Comparison of ENCODE assay signal across 10 mouse cellular contexts in the genomic region with DNA sequence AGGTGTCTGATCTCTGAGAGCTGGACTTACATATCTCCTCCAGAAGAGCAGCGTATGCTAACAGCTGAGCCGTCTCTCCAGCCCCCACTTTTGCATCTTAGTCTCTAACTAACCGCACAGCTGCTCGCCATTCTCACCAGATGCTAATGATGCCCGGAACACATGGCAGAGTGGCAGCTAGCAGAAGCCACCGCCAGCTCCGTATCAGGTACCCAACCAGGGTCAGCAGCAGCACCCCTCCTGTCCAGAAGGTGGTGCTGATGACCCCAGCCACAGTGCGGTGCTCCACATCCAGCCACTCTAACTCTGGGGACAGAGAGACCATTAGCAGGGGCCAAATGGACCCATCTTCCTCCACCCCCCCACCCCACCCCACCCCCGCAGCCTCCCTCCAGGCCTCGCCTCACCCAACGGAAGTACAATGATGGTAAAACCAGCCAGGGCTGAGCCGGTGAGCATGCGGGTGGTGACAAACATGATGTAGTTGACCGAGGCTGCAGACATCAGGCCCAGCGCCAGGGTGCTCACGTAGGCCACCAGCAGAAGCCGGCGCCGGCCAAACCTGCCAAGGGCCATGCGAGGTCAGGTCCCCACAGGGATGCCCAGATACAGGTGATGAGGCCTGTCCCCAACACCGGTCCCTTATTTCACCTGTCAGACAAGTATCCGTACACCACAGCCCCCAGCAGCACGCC. TPM values are rescaled to one million over a fixed set of nuclear protein-coding genes. Genes with fewer than 3 reads are reported as not detected.
DNase-seq lines count a peak whose midpoint lies in the region; ATAC-seq and TF ChIP-seq lines count a peak whose summit lies in the region.
"Had no signal": no experiment of that assay in that cellular context is flagged by ENCODE, and none has a peak within 500 bp of the region (broad histone marks: within the 10 kb centered on the region; RNA-seq: fewer than 3 reads in every experiment).

No protein-coding gene starts in this region.

- no peak; the same call in none of the 2 replicates for TF ChIP-seq RAD21 in MEL (IDR thresholded peaks at IDR 0.05; ENCODE audit: low read depth, low read length)

- no peaks in the 10 kb centered on the region for H3K9me3 ChIP-seq in MEL (replicated peaks; ENCODE audit: insufficient read depth, low read length)
- H3K9me3 ChIP-seq in embryonic facial prominence, embryonic 12.5 days: no peaks in the 10 kb centered on the region
- H3K9me3 ChIP-seq in hindbrain, embryonic 15.5 days: no peaks in the 10 kb centered on the region
- H3K9me3 ChIP-seq: lung, embryonic 15.5 days had no signal

- no peaks in the 10 kb centered on the region for H3K4me1 ChIP-seq in MEL (ENCODE audit: control insufficient read depth in 1 of 2, insufficient read depth in 2 of 2, low read length in 2 of 2)
- H3K4me1 ChIP-seq in embryonic facial prominence, embryonic 12.5 days: 0 out of 2 replicates have a peak, but pooled peaks cover 11% of the 10 kb centered on the region
- peaks cover 12% of the 10 kb centered on the region; the same call in 1 of the 2 replicates for H3K4me1 ChIP-seq in hindbrain, embryonic 15.5 days (replicated peaks)

- no peak for TF ChIP-seq POLR2A in MEL (IDR thresholded peaks at IDR 0.05; ENCODE audit: control insufficient read depth in 1 of 2, insufficient read depth in 1 of 2, low read depth in 1 of 2, low read length in 2 of 2, poor library complexity in 1 of 2)

- TF ChIP-seq CTCF in left cerebral cortex, adult 2 months (IDR thresholded peaks at IDR 0.05): peak; percentile 54
- TF ChIP-seq CTCF in MEL (IDR thresholded peaks at IDR 0.05 in 2 of 3, conservative IDR thresholded peaks at IDR 0.05 in 1 of 3; ENCODE audit: control insufficient read depth in 1 of 3, insufficient read depth in 1 of 3, low read depth in 2 of 3, low read length in 3 of 3, poor library complexity in 1 of 3, severe bottlenecking in 1 of 3): peak in 2 of 3 experiments; percentile 35 to 48; a peak in 4 of 6 replicates

- intact Hi-C loops in left cerebral cortex, adult 2 months (cut with DNase I): no loop called here
- intact Hi-C loops in left cerebral cortex, postnatal 36 days (cut with DNase I): no loop called here

- H3K9ac ChIP-seq in MEL (ENCODE audit: control insufficient read depth, low read depth, low read length, poor library complexity, severe bottlenecking): no peak overlapping the region
- H3K9ac ChIP-seq in embryonic facial prominence, embryonic 12.5 days: no peak overlapping the region
- H3K9ac ChIP-seq in hindbrain, embryonic 15.5 days: no peak overlapping the region
- H3K9ac ChIP-seq: lung, embryonic 15.5 days had no signal

- H3K27me3 ChIP-seq in MEL (ENCODE audit: control insufficient read depth in 1 of 2, insufficient read depth in 2 of 2, low read length in 2 of 2): no peaks in the 10 kb centered on the region
- H3K27me3 ChIP-seq in embryonic facial prominence, embryonic 12.5 days: peaks cover 17% of the 10 kb centered on the region
- H3K27me3 ChIP-seq in hindbrain, embryonic 15.5 days: 0 out of 2 replicates have a peak, but pooled peaks cover 9% of the 10 kb centered on the region

- 0 out of 2 replicates have a peak overlapping the region, but pooled peaks have one; percentile 17 for H3K4me2 ChIP-seq in embryonic facial prominence, embryonic 12.5 days (replicated peaks)
- peak overlapping the region; percentile 9; the same call in 1 of the 2 replicates for H3K4me2 ChIP-seq in hindbrain, embryonic 15.5 days
- H3K4me2 ChIP-seq: lung, embryonic 15.5 days had no signal

- no peak for DNase-seq in left cerebral cortex, adult 2 months (ENCODE audit: extremely low spot score in 1 of 2, low spot score in 2 of 2)
- DNase-seq in left cerebral cortex, postnatal 36 days (ENCODE audit: low spot score in 2 of 2): no peak
- DNase-seq in MEL (ENCODE audit: low read depth, low spot score): no peak
- DNase-seq in thymus, postnatal 25 days: peak; percentile 28
- DNase-seq in spleen, adult 12 weeks (ENCODE audit: low spot score): no peak

- TF ChIP-seq EP300 in MEL (IDR thresholded peaks at IDR 0.05; ENCODE audit: low read depth in 1 of 2, low read length in 2 of 2): no peak

- H3K79me2 ChIP-seq in MEL (ENCODE audit: control insufficient read depth, insufficient read depth, low read length, poor library complexity): no peaks in the 10 kb centered on the region

- no peak overlapping the region for H3K27ac ChIP-seq in left cerebral cortex, adult 2 months
- no peak overlapping the region for H3K27ac ChIP-seq in MEL (ENCODE audit: control insufficient read depth, low read depth, low read length)
- no peak overlapping the region for H3K27ac ChIP-seq in embryonic facial prominence, embryonic 12.5 days
- no peak overlapping the region for H3K27ac ChIP-seq in hindbrain, embryonic 15.5 days (replicated peaks)
- H3K27ac ChIP-seq: lung, embryonic 15.5 days had no signal

- peak; percentile 71; the same call in 1 of the 2 replicates for ATAC-seq in embryonic facial prominence, embryonic 12.5 days (ENCODE audit: insufficient number of reproducible peaks, insufficient read depth, low FRiP score, low TSS enrichment)
- peak; percentile 60 for ATAC-seq in hindbrain, embryonic 15.5 days (ENCODE audit: low FRiP score, low read depth)
- ATAC-seq in megakaryocyte-erythroid progenitor cell, adult 5-6 weeks (replicated peaks; ENCODE audit: low FRiP score, low TSS enrichment, poor library complexity, severe bottlenecking): 0 out of 2 replicates have a peak, but pooled peaks have one; percentile 62

- 29% methylated on average over 23 of the region's 23 CpGs for WGBS in embryonic facial prominence, embryonic 12.5 days
- WGBS in hindbrain, embryonic 15.5 days: 29% methylated on average over 23 of the region's 23 CpGs

- H3K36me3 ChIP-seq in MEL (ENCODE audit: control insufficient read depth in 1 of 2, insufficient read depth in 2 of 2, low read length in 2 of 2): no peaks in the 10 kb centered on the region
- no peaks in the 10 kb centered on the region for H3K36me3 ChIP-seq in embryonic facial prominence, embryonic 12.5 days
- H3K36me3 ChIP-seq in hindbrain, embryonic 15.5 days: no peaks in the 10 kb centered on the region
- H3K36me3 ChIP-seq: lung, embryonic 15.5 days had no signal

- no peak overlapping the region for H3K4me3 ChIP-seq in left cerebral cortex, adult 2 months
- H3K4me3 ChIP-seq in MEL (ENCODE audit: control insufficient read depth in 1 of 2, insufficient read depth in 1 of 2, low read depth in 2 of 2, low read length in 2 of 2): no peak overlapping the region
- no peak overlapping the region for H3K4me3 ChIP-seq in embryonic facial prominence, embryonic 12.5 days
- H3K4me3 ChIP-seq in hindbrain, embryonic 15.5 days: no peak overlapping the region
- H3K4me3 ChIP-seq: lung, embryonic 15.5 days had no signal

RNA-seq across cellular contexts. Expression of a gene that starts 1.4 kb away (rescaled TPM):
- under 1 TPM; 0.25 to 0.75 TPM for total RNA-seq in left cerebral cortex, adult 2 months (2021)
- under 1 TPM in 1 of 2 experiments, not detected in 1; 0.20 TPM for total RNA-seq in left cerebral cortex, postnatal 36 days (2021)
- not detected in 2 replicates for total RNA-seq in MEL (2012; rRNA removed)
- polyA plus RNA-seq in MEL (2012; ENCODE audit: insufficient read depth in 1 of 2, insufficient read length in 2 of 2, low read depth in 1 of 2, low replicate concordance in 2 of 2, missing spikeins in 1 of 2): not detected
- not detected in 2 replicates for polyA plus RNA-seq in embryonic facial prominence, embryonic 12.5 days (2016; fragmentation: Nextera tagmentation; extraction: Ambion mirVana)
- polyA plus RNA-seq in hindbrain, embryonic 15.5 days (2015; fragmentation: Nextera tagmentation; extraction: Ambion mirVana): 0.10 TPM in 1 of 2 replicates, not detected in the other
- total RNA-seq in megakaryocyte-erythroid progenitor cell, adult 5-6 weeks (2014; fragmentation: Nextera tagmentation): not detected in 2 replicates
- total RNA-seq in megakaryocyte-erythroid progenitor cell, adult 5-6 weeks (2017): not detected in 2 replicates
- total RNA-seq: adrenal gland, postnatal 36 days had no signal

RNA-seq across cellular contexts. Expression of a gene that starts 8.1 kb away (rescaled TPM):
- total RNA-seq in left cerebral cortex, adult 2 months (2021): 1 to 10 TPM; 5.2 to 5.8 TPM
- 1 to 10 TPM; 1.7 to 6.5 TPM for total RNA-seq in left cerebral cortex, postnatal 36 days (2021)
- total RNA-seq in MEL (2012; rRNA removed): not detected in 2 replicates
- polyA plus RNA-seq in MEL (2012; ENCODE audit: insufficient read depth in 1 of 2, insufficient read length in 2 of 2, low read depth in 1 of 2, low replicate concordance in 2 of 2, missing spikeins in 1 of 2): not detected
- 1.0 and 1.2 TPM in 2 replicates for polyA plus RNA-seq in embryonic facial prominence, embryonic 12.5 days (2016; fragmentation: Nextera tagmentation; extraction: Ambion mirVana)
- 2.8 and 3.0 TPM in 2 replicates for polyA plus RNA-seq in hindbrain, embryonic 15.5 days (2015; fragmentation: Nextera tagmentation; extraction: Ambion mirVana)
- not detected in 2 replicates for total RNA-seq in megakaryocyte-erythroid progenitor cell, adult 5-6 weeks (2014; fragmentation: Nextera tagmentation)
- not detected in 2 replicates for total RNA-seq in megakaryocyte-erythroid progenitor cell, adult 5-6 weeks (2017)

RNA-seq across cellular contexts. Expression of a gene that starts 50.7 kb away (rescaled TPM):
- 100 to 1,000 TPM; 136 to 148 TPM for total RNA-seq in left cerebral cortex, adult 2 months (2021)
- 100 to 1,000 TPM; 126 to 139 TPM for total RNA-seq in left cerebral cortex, postnatal 36 days (2021)
- not detected in 2 replicates for total RNA-seq in MEL (2012; rRNA removed)
- under 1 TPM in 1 of 2 experiments, not detected in 1; 0.08 TPM for polyA plus RNA-seq in MEL (2012; ENCODE audit: insufficient read depth in 1 of 2, insufficient read length in 2 of 2, low read depth in 1 of 2, low replicate concordance in 2 of 2, missing spikeins in 1 of 2)
- polyA plus RNA-seq in embryonic facial prominence, embryonic 12.5 days (2016; fragmentation: Nextera tagmentation; extraction: Ambion mirVana): 0.88 and 1.3 TPM in 2 replicates
- 8.6 and 8.9 TPM in 2 replicates for polyA plus RNA-seq in hindbrain, embryonic 15.5 days (2015; fragmentation: Nextera tagmentation; extraction: Ambion mirVana)
- total RNA-seq in megakaryocyte-erythroid progenitor cell, adult 5-6 weeks (2014; fragmentation: Nextera tagmentation): 0.10 TPM in 1 of 2 replicates, not detected in the other
- total RNA-seq in megakaryocyte-erythroid progenitor cell, adult 5-6 weeks (2017): 0.14 TPM in 1 of 2 replicates, not detected in the other

RNA-seq across cellular contexts. Expression of a gene that starts 53.3 kb away (rescaled TPM):
- 10 to 100 TPM; 56.7 to 69.5 TPM for total RNA-seq in left cerebral cortex, adult 2 months (2021)
- total RNA-seq in left cerebral cortex, postnatal 36 days (2021): 10 to 100 TPM; 54.1 to 64.3 TPM
- total RNA-seq in MEL (2012; rRNA removed): 7.9 and 8.1 TPM in 2 replicates
- 10 to 100 TPM; 21.3 to 36.8 TPM for polyA plus RNA-seq in MEL (2012; ENCODE audit: insufficient read depth in 1 of 2, insufficient read length in 2 of 2, low read depth in 1 of 2, low replicate concordance in 2 of 2, missing spikeins in 1 of 2)
- 16.9 and 18.2 TPM in 2 replicates for polyA plus RNA-seq in embryonic facial prominence, embryonic 12.5 days (2016; fragmentation: Nextera tagmentation; extraction: Ambion mirVana)
- 18.3 and 20.4 TPM in 2 replicates for polyA plus RNA-seq in hindbrain, embryonic 15.5 days (2015; fragmentation: Nextera tagmentation; extraction: Ambion mirVana)
- total RNA-seq in megakaryocyte-erythroid progenitor cell, adult 5-6 weeks (2014; fragmentation: Nextera tagmentation): 14.3 and 22.2 TPM in 2 replicates
- 17.3 and 41.5 TPM in 2 replicates for total RNA-seq in megakaryocyte-erythroid progenitor cell, adult 5-6 weeks (2017)

RNA-seq across cellular contexts. Expression of a gene that starts 59.7 kb away (rescaled TPM):
- total RNA-seq in left cerebral cortex, adult 2 months (2021): 1 to 10 TPM; 4.2 to 5.0 TPM
- total RNA-seq in left cerebral cortex, postnatal 36 days (2021): 1 to 10 TPM; 3.5 to 5.4 TPM
- 37.2 and 40.8 TPM in 2 replicates for total RNA-seq in MEL (2012; rRNA removed)
- polyA plus RNA-seq in MEL (2012; ENCODE audit: insufficient read depth in 1 of 2, insufficient read length in 2 of 2, low read depth in 1 of 2, low replicate concordance in 2 of 2, missing spikeins in 1 of 2): 10 to 100 TPM in 1 of 2 experiments, not detected in 1; 86.5 TPM
- 58.2 and 63.4 TPM in 2 replicates for polyA plus RNA-seq in embryonic facial prominence, embryonic 12.5 days (2016; fragmentation: Nextera tagmentation; extraction: Ambion mirVana)
- 21.8 and 22.4 TPM in 2 replicates for polyA plus RNA-seq in hindbrain, embryonic 15.5 days (2015; fragmentation: Nextera tagmentation; extraction: Ambion mirVana)
- total RNA-seq in megakaryocyte-erythroid progenitor cell, adult 5-6 weeks (2014; fragmentation: Nextera tagmentation): 49.4 and 60.5 TPM in 2 replicates
- 15.6 and 27.7 TPM in 2 replicates for total RNA-seq in megakaryocyte-erythroid progenitor cell, adult 5-6 weeks (2017)

Comparison
In these comparisons a context has a peak if more than half of its experiments do, and no peak if none do; other contexts are left out.
1. RNA of a gene that starts 50.7 kb away (total RNA-seq): 136 to 148 TPM in left cerebral cortex, adult 2 months and 126 to 139 TPM in left cerebral cortex, postnatal 36 days; 0.10 to 0.14 TPM in megakaryocyte-erythroid progenitor cell, adult 5-6 weeks and not detected in MEL; every median in the first group is over 100 times any median in the second.
2. Peak in every context shown above with its lines, with median percentiles within 50 percentile points of each other: ATAC-seq.